Mouse (Mus musculus): ENCODE results near the gene Tnk2.
"Not testable (repeated sequence)": the region's sequence is repeated elsewhere in the genome, so short reads cannot be mapped to it uniquely, and the experiment has no call there.

Gene Tnk2

DNA sequence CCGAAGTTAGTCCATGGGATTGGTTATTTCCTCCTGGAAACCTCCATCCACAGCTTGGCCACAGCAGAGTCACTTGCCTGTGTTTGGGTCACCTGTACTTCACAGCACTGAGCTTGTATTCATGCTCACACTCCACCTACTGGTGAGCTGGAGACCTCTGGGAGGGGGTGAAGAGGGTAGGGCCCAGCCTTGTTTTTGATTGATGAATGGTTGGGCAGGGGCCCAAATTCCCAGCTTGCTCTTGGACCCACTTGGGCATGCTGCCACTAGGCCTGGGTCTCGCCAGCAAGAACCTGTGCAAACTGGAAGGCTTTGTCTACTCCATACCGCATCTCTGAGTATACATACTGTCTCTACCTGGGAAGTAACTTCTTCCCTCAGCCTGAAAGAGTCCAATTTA is 8.4 kb upstream of the Tnk2 start:
- in situ Hi-C loops (cut with MboI, MseI) = loop anchor here (5.0 kb wide), 1 partner anchor 37 kb away; no protein-coding TSS in a partner anchor

DNA sequence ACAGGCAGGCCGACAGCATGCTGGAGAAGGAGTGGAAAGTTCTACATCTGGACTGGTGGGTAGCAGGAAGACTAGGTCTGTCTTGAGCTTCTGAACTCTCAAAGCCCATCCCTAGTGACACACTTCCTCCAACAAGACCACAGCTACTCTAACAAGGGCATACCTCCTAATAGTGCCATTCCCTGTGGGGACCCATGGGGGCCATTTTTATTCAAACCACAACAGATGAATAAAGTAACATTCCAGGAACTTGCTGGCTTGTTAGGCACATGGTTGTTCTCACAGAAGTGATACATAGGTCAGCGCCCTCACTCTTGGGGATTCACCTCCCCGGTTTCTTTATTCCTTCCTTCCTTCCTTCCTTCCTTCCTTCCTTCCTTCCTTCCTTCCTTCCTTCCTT is 7.3 kb upstream of the Tnk2 start:
- in situ Hi-C loops (cut with MboI, MseI) = loop anchor here (5.0 kb wide), 1 partner anchor 36 kb away; no protein-coding TSS in a partner anchor

DNA sequence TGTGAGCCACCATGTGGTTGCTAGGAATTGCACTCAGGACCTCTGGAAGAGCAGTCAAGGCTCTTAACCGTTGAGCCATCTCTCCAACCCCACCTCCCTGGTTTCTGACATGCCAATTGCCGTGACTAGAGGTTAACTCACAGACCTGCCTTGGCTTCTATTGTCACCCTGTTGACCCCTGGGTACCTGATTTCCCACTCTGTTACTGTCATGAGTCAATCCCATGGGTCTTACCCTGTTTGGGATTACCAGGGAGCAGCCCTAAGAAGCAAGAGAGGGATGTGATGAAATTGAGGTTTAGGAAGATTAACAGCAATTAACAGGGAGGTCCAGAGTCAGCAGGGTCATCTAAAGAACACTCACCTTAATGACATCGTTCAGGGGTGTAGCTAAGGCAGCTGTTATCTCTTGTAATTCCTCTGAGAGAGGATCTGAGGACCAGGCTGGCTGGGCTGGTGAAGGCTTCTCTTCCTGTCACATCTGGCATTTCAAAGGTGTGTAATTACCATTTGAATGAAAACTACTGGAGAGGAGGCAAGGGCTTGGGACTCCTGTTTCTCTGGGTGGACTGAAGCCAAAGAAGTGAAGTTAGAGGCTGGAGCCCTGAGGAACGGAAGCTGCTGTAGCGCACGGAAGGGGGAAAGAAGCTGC is 6.7 kb upstream of the Tnk2 start:
- in situ Hi-C loops (cut with MboI, MseI) = loop anchor here (5.0 kb wide), 1 partner anchor 35 kb away; no protein-coding TSS in a partner anchor

DNA sequence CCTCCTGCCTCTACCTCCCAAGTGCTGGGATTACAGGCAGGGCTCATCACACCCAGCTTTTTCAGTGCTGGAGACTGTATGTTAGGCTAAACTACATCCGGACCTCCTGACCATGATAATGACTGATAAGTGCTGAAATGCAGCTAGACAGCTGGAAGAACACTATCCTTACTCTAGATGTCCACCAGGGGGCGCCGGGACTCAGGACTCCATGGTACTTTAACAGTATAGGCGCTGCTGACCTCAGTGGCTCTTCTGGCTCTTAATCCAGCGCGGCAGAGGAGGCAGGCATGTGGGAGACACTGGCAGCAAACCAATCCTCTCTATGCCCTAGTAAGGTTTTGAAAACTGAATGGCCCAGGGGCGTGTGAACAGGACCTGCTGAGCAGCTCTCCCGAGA is 5.2 kb upstream of the Tnk2 start:
- in situ Hi-C loops (cut with MboI, MseI) = loop anchor here (5.0 kb wide), 1 partner anchor 34 kb away; no protein-coding TSS in a partner anchor

DNA sequence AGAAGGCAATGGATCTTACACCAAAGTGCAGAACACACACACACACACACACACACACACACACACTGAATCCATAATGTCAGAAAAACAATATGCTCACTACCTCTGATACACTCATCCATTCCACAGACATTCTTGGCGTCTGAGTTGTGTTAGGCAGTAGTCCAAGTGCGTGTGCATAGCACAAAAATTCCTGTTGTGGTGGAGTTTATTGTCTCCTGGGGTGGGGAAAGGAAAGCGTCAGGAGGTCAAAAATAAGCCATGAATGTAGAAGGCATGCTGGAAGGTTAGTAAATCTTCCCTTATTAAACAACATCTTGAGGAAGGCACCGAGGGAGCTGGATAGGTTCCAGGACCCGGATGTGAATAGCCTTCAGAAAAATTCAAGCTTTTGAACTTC is 3.6 kb upstream of the Tnk2 start:
- in situ Hi-C loops (cut with MboI, MseI) = no loop called here

DNA sequence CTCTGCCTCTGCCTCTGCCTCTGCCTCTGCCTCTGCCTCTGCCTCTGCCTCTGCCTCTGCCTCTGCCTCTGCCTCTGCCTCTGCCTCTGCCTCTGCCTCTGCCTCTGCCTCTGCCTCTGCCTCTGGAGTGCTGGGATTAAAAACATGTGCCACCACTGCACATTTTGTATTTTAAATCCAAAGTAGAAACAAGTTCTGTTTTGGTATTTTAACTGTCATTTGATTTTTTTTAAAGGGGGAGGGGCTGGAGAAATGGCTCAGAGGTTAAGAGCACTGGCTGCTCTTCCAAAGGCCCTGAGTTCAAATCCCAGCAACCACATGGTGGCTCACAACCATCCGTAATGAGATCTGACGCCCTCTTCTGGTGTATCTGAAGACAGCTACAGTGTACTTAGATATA is 3.0 kb upstream of the Tnk2 start:
- in situ Hi-C loops (cut with MboI, MseI) = not testable (repeated sequence)

DNA sequence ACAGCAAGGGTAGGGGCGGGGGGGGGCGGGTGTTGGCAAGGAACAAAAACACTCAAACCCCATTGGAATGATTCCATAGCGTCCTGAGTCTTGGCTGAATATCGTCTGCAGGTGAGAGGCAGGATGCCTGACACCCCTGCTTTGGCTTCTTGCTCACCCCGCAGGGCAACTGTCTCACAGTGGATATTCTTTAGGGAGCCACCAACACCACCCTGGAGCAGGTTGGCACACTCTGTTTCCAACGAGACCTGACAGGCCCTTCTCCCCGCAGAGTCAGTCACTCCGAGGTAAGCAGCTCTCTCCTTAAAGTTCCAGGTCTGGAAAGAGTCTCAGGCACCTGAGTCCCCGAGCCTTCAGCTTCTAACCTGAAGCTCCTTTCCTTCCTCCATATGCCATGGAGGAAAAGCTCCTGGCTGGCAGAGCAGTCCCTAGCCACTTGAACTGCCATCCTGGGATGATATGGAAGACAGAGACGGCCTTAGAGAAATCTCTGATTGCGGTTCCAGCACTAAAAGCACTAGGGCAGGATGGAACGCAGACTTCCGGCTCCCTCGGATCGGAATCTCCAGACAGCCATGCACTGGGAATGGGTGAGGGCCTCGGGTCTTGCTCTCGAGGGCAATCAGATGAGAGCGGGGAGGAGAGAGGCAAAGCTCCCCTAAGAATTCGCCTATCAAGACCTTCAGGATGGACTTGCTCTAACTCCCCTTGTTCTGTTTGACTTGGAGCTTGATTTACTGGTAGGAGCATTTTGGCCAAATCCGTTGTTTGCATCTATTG is 2.0 kb upstream of the Tnk2 start:
- in situ Hi-C loops (cut with MboI, MseI) = no loop called here

DNA sequence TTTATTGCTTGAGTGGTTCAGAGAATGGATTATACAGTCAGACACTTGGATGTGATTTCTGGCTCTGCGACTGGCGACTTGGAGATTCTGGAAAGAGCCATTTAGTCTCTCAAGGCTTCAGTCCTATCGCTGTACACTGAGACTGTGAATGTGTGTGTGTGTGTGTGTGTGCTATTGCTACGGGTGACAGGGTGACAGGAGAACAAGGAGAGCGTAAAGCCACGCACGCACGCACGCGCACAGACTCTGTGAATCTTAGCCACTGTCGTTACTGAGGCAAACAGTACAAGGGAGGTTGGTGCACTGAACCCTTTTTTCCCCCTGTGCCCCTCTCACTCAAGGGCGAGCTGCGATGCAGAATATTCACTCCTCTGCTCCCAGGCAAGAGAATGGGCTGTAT is 1.4 kb upstream of the Tnk2 start:
- in situ Hi-C loops (cut with MboI, MseI) = no loop called here

DNA sequence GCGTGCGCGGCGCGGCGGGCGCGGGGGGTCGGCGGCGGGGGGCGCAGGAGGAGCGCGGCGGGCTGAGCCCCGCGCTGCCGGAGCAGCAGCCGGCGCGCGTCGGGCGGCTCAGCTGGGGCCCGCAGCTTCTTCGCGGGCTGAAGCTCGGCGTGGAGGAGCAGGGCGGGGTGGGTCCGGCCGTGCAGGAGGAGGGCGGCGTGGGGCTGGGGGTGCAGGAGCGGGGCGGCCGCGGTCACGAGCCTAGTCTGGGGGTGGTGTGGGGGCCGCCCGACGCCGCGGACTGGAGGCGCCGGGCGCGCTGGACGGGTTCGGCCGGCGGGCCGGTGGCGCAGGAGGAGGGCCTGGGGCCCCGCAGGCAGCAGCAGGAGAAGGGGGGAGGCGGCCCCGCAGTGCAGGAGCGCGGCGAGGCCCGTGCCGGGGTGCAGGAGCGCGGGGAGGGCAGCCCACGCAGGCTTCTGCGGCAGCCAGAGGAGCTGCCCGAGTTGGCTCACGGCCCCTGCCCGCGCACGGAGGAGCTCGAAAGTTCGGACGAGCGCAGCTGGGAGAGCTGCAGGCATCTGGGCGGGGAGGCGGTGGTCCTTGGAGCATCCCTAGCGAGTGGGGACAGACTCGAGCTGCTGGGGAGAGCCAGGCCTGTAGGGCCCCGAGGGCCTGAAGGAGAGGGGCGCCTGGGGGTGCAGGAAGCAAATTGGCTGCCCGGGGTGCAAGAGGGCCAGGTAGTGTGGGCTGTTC is 561 bp downstream of the Tnk2 start:
- in situ Hi-C loops (cut with MboI, MseI) = no loop called here

DNA sequence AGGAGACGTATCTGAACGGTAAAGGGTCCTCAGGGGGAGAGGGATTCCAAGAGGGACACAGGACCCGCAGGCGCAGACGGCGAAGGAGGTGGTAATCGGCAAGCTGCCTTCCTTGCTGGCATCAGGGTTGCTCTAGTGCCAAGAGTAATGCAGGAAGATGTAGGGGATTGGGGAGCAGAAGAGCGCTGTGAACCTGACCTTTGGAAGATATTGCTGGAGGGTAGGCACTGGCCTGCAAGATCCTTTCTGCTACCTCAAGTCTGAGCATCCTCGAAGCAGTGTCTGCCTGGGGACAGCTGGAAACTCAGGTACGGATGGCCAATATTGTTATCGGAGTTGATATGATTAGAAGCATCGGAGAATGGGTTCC is 1.1 kb downstream of the Tnk2 start:
- in situ Hi-C loops (cut with MboI, MseI) = no loop called here

DNA sequence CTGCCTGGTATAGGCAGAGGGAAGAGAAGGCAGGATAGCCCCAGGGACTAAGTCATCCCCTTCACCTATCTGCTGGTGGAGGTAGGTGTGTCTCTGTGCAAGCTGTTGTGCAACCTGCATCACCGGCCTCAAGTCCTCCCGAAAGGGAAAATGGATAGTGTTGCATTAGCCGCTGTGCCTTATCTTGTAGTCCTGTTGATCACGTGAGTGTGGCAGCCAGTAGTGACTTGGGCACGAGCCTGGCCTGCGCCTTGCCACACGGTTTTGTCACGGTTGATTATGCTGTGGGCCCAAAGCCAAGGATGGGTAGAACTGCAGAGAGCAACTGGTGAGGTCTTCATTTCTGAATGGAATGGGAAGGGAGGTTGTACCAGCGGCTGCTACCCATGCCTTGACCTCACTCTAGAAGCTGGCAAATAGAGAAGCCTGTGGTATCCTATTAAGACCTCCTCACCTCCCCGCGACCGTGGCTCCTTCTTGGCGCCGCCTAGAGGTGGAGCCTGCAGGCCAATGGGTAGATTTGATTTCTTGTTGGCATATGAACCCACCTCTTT is 1.8 kb downstream of the Tnk2 start:
- in situ Hi-C loops (cut with MboI, MseI) = no loop called here

DNA sequence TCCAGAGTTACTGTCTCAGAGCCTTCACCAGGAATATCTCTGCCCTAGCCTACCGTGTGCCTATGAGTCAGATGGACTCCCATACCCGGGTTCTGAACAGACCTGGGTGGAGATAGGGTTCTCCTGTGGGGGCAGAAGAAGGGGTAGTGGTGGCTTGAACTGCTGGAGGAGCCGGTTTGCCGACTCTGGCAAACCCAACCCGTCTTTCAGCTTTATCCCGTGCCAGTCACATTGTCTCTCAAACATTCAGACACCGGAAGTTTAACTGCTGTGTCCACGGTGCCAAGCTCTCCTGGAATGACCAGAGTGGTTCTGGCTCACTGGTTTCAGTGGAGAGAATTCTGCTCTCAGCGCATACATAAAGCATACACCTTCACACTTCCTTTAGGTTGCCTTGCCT is 2.3 kb downstream of the Tnk2 start:
- in situ Hi-C loops (cut with MboI, MseI) = no loop called here

DNA sequence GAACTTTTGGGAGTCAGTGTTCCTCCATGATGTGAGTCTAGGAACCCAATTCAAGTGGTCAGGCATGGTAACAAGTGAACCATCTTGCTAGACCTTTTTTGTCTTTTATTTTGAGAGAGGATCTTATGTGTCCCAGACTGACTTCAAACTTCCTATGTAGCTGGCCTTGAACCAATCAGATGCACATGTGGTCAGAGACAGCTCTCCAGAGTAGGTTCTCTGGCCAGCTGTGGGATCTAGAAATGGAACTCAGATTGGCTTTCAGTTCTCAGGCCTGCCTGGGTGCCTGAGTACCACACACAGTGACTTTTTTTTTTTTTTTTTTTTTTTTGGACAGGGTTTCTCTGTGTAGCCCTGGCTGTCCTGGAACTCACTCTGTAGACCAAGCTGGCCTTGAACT is 4.0 kb downstream of the Tnk2 start:
- in situ Hi-C loops (cut with MboI, MseI) = no loop called here

DNA sequence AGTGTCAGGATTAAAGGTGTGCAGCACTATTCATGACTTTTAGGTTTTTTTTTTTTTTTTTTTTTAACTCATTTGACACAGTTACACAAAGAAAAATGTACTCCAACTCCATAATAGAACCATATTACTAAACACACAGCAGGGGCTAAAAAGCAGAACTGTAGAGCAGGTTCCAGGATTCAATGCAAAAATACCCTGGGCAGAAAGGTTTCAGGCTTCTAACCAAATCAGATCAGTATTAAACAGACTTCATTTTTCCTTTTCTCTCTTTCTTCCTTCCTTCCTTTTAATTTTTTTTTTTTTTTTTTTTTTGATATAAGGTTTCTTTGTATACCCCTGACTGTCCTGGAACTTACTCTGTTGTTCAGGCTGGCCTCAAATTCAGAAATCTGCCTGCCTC is 6.8 kb downstream of the Tnk2 start:
- in situ Hi-C loops (cut with MboI, MseI) = loop anchor here (5.0 kb wide), 1 partner anchor 37 kb away; no protein-coding TSS in a partner anchor

DNA sequence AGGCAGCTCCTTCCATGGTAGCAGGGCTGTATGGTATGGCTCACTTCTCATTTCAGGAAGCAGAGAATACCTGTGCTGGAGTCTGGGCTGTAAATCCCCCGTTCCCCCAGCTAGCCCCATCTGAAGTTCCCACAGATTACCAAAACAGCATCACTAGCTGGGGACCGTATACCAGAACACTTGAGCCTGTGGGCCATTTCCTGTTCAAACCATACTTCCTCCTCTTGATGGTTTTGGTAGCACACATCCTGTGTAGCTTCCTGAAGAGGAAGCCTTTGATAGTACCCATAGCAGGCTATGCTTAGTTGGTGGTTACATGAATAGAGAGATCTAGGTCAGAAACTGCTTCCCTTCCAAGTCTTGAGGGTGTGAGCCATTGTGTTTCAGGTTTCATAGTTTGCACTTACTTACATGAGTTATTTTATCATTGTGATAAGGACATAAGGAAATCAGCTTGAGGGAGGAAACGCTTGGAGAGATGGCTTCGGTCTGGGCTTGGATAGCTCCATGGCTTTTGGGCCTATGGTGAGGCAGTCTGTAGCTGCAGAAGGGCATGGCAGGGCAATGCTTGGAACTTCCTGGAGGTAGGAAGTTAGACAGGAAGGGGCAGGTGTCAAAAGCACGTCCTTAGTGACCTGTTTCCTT is 7.4 kb downstream of the Tnk2 start:
- in situ Hi-C loops (cut with MboI, MseI) = loop anchor here (5.0 kb wide), 1 partner anchor 36 kb away; no protein-coding TSS in a partner anchor

DNA sequence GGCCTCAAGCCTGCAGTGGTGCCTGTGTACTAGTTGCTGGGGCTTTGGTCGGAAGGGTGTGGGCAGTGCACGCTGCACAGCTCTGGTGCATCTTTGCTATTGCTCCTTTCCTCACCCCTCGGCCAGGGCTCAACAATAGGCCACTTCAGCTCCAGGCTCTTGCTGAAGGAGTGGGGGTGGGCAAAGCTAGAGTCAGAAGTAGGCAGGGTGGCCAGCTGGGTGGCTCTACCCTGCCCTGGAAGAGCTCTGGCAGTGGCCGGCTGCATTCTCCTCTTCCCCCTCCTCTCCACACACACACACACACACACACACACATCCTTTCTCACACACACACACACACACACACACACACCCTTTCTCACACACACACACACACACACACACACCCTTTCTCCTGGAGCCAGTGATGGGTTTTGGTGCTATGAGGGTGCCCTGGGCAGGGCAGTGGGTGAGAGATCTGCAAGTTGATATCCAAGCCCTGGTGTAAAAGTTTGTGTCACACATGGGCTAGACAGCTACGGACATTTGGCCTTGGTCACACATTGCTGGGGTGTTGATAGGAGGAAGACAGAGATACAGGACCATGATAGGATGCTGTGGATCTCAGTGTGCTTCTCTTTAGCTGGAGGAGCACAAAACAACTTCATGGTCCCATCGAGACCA is 10.5 kb downstream of the Tnk2 start:
- in situ Hi-C loops (cut with MboI, MseI) = loop anchor here (5.0 kb wide), 1 partner anchor 33 kb away; no protein-coding TSS in a partner anchor

DNA sequence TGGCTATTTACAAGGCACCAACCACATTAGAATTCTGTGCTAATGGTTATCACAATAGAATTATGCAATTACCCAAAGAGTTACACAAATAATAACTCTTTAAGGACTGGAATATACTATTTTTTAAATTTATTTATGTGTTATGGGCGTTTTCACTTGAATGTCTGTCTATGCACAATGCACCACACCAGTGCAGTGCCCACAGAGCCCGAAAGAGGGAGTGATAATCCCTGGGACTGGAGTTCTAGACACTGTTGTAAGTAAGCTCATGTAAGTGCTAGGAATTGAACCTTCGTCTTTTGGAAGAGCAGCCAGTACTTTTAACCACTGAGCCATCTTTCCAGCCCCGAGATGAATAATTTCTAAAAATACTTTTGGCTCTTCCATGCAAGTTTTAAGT is 11.9 kb downstream of the Tnk2 start:
- in situ Hi-C loops (cut with MboI, MseI) = no loop called here

DNA sequence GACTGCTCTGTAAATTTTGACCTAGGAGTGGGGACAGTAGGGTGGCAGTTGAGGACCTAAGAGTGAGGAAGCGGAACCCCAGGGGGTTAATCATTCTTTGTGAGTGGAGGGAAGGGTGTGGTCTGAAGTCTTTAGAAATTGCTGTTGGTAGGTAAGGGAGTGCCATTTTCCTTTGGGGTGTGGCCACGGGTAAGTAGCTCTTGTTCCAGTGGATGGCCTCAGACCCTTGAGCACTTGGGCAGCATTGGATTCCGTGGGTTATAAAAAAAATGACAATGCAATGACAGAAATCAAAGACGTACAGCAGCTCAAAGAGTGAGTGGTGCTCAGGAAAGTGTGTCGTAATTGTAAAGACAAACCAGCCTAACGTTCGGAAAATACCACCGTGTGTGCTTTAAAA is 12.6 kb downstream of the Tnk2 start:
- in situ Hi-C loops (cut with MboI, MseI) = no loop called here

DNA sequence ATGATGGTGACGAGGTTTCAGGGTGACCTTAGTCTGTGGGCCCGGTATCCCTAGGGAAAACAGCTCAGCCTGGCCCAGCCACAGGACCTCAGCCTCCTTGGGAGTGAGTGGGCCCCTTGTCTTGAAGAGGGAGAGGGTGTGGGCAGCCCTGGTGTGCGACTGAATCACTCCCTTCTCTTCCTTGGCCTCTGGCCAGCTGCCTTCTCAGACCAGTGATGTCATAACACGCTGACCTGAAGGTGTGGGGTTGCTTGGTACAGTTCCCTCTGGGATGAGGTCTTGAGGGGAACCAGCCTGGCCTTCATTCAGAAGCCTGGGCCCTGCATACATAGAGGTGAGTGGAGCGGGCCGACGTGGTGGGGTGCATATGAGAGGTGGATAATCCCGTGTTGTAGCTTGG is 13.1 kb downstream of the Tnk2 start:
- in situ Hi-C loops (cut with MboI, MseI) = no loop called here

DNA sequence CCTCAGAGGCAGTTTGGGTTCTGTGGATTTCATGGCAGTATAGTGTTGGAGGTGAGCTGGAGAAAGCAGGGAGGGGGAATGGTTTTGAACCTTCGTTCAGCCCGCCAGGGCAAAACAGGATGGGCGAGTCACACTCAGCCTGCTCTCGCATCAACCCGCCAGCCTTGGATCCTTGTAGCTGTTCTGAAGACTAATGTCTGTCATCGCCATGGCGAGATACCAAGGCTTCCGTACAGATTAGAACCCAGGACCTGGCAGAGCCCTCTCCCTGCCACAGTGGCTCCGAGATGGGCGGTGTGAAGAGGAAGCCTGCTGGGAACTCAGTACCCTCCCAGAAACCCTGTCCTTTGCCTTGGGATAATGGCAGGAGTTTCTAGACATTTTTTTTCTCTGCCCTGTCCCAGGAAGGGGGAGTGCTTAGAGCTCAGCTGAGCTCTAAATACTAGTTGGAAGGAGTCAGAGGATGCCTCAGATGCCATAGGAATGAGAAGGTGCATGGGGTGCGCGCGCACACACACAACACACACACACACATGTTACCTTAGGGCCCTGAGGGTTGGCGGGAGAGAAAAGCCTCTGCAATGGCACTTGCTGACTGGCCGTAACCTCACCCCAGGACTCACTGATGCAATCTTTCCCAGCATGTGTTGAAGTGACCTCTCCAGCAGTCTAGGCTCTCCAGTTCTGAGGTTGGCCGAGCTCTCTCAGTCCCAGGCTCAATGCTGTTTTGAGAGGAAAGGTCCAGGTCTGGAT is 14.0 kb downstream of the Tnk2 start:
- in situ Hi-C loops (cut with MboI, MseI) = no loop called here
